Mouse (Mus musculus) adrenal gland, postnatal 4 days (tissue): ENCODE data around the gene Dtx3. TPM values are rescaled to one million over a fixed set of nuclear protein-coding genes. Genes with fewer than 3 reads are reported as not detected.
"Not testable (repeated sequence)": the region's sequence is repeated elsewhere in the genome, so short reads cannot be mapped to it uniquely, and the experiment has no call there.

Source experiments
- DNase-seq, 2 experiments: peaks; one replicate each; pipeline ENCODE4 v3.0.0; 2021 to 2022; ENCODE audit warnings: low spot score in 2 of 2, mixed read lengths in 2 of 2
- total RNA-seq, 2 experiments: library from RNA; stranded (reverse); gene quantifications; 2 replicates each; pipeline ENCODE4 v1.2.3; 2021

Dtx3 gene
- total RNA-seq, 2 experiments from 2014 or later = 111 to 126 TPM

- no peak for DNase-seq
These were observed 13.4 kb upstream of the Dtx3 start for GRCm38 (mm10) chr10:127208921-127209320.

DNA sequence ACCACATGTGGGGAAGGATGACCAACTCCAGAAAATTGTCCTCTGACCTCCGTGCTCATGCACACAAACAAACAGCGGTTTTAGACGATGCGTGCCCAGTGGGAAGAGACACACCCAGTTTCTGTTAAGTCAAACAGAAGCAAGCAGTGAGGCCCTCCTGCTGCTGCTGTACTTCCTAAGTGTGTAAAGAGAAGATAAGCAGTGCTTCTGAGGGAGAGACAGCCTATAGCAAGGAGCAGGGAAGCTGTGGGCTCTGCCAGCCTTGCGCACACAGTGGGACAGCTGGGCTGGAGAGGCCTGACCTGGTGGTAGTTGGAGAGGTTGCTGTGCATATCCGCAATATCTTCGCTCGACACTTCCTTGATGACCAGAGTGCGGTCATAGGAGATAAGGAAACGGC, 9.8 kb upstream of the Dtx3 start:
- no peak for DNase-seq

DNA sequence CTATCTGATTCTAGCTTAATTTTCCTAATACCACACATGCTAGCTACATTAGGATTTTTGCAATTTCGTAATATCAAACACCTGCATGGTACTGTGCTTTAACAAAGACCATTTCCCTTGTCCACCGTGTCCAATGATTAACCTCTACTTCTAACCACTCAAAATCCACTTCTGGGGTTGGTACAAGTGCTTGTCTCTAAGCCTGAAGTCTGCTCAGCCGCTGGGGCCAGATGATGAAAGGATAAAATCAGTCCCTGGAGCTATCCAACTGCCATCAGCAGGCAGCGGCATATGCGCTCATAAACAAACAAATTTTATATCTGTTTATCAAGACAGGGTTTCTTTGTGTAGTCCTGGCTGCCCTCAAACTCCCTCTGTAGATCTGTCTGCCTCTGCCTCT, 9.1 kb upstream of the Dtx3 start:
- DNase-seq = no peak

- no peak for DNase-seq
These were observed 7.6 kb upstream of the Dtx3 start for GRCm38 (mm10) chr10:127203106-127203505.

GRCm38 (mm10) chr10:127200279-127200678, 4.8 kb upstream of the Dtx3 start:
- DNase-seq = no peak

DNA sequence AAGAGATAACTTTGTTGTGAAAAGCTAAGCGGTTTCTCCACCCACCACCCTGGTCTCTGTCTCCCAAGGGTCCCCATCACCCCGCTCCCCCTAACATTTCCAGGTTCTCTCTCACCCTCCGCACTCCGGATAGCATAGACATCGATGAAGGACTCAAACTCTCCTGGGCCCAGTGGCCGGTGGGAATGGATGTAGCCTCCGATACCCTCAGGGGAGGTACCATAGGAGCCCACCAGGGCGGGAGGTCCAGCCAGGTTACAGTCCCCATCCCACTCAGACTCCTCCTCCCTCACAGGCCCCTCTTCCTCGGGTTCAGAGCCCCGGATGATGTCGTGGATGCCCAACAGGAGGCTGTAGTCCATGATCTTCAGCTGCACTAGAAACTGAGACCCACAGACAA, 3.9 kb upstream of the Dtx3 start:
- no peak for DNase-seq

DNA sequence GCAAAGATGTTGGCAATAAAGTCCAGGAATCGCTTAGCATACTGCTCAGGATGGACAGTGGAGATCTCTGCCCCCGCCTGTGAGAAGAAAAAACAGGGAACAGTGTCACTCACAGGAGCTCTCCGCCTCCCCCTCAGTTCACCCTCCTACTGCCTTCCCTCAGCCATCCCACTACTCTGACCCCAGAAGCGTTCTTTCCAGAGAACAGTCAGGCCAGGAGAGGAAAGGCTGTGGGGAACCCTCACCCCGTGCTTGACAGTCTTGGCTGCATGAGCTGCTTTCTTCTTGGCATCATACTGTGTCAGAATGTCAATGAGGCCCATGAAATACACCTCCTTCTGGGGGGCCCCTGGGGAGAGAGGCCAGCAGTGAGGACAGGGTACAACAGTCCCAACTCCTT, 3.5 kb upstream of the Dtx3 start:
- DNase-seq = no peak

GRCm38 (mm10) chr10:127198492-127198891, 3.0 kb upstream of the Dtx3 start:
- no peak for DNase-seq

GRCm38 (mm10) chr10:127197505-127198110, 2.1 kb upstream of the Dtx3 start:
- no peak for DNase-seq

GRCm38 (mm10) chr10:127197104-127197503, 1.6 kb upstream of the Dtx3 start:
- DNase-seq = no peak

GRCm38 (mm10) chr10:127196392-127196791, 864 bp upstream of the Dtx3 start:
- peak in 1 of 2 experiments; percentile 27 for DNase-seq

DNA sequence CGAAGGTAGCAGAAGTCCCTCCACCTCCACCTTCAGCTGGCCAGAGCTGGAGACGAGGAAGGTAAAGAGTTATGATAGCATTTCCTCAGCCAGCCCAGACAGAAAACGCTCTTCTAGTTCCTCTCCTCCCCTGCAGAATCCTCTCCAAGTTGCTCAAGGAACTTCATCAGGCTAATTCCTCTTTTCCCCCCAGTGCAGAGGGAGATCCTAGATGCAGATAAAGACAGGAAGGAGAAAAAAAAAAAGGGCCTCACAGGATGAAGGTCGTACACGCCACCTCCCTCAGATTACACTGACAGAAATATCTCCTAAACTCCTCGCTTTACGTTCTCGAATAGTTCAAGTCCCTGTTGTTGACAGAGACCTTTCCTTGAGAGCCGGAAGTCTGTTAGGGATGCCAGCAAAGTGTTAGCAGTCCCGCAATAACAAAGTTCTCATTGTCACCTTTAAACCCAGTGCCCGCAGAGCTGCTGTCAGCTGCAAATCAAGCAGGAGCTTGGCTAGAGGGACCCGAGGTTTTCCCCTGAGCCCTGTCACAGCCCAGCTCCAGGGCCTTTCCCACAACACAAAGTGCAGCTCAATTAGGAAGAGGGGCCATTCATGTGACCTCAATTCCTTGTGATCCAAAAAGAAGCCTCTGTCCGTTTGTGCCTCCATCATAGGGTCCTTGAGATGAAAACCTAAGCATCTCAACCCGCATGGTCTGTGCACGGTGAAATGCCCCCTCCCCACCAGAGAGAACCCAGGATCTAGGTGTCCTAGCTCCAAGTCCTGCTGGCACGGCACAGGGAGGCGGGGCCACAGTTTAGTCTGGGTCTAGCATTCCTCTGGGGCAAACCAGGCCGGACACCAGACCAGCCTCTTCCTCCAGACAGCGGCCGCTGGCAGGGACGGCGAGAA, 850 bp downstream of the Dtx3 start:
- no peak for DNase-seq

- DNase-seq = no peak
These were observed 2.5 kb downstream of the Dtx3 start for GRCm38 (mm10) chr10:127193011-127193410.

- not testable (repeated sequence) for DNase-seq
These were observed 3.5 kb downstream of the Dtx3 start for GRCm38 (mm10) chr10:127192057-127192328.

GRCm38 (mm10) chr10:127191191-127192056, 4.1 kb downstream of the Dtx3 start:
- no peak for DNase-seq

DNA sequence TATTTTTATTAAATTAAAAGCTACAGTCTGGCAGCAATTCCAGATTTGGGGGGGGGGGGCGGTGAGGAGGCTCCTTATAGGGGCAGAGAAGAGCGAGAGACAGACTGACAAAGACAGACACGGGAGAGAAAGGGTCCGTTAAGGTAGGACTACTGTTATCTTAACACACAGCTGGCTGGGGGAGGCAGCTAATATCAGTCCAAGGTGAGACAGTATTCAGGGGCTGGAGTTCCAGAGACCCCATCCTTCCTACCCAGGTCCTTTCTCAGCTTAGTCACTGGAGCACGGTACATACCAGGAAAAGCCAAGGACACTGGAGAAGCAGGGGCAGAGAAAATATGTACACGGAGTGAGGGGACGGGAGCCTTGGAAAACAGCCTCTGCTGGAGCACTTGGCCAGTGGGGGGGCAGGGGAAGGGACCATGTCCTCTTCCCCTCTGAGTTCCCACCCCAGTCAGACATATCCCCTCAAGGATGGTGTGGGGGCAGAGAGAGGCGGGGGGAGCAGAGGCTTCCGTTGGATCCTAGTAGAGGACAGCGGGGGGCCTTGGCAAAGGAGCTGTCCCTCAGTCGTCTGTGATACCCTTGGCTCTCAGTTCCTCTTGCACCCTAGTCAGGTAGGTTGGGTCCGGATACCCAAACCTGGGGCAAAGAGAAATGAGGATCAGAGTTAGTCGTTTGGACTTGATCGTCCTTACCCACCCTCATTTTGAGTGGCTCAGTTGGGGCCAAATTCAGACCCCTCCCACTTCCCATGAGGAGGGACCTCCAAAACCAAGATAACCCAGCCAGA, 4.9 kb downstream of the Dtx3 start:
- DNase-seq = no peak

GRCm38 (mm10) chr10:127189651-127190381, 5.7 kb downstream of the Dtx3 start, which contains the start of gene Arhgef25:
Gene Arhgef25, minus strand, starts transcription at chr10:127190083.
- no peak for DNase-seq

GRCm38 (mm10) chr10:127189116-127189650, 6.3 kb downstream of the Dtx3 start:
- DNase-seq = no peak

- no peak for DNase-seq
These were observed 6.9 kb downstream of the Dtx3 start for GRCm38 (mm10) chr10:127188465-127189115.

GRCm38 (mm10) chr10:127188079-127188453, 7.5 kb downstream of the Dtx3 start:
- DNase-seq = no peak
